Mouse (Mus musculus): ENCODE data around the gene Cnr2.

DNA sequence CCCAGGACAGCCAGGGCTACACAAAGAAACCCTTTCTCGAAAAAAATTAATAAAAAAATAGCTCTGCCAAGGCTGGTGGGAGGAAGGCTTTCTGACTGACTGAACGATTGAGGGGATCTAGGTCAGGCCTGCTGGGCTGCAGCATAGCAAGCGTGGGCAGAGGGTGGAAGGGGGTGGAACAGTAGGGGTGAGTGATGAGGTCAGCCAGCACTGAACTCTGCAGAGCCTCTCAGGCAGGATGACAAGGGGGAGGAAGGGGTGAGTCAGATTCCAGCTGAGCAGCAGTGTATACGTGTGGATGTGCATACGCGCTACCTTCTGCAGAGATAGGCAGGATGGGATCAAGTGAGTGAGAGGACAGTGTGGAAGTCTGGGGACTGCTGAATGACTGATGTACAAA, 54.7 kb downstream of the Cnr2 start:
- TF ChIP-seq CTCF (conservative IDR thresholded peaks at IDR 0.05; ENCODE audit: low read length) (no peak), NANOG (IDR thresholded peaks at IDR 0.05; ENCODE audit: borderline replicate concordance, low read length) (no peak)

Data from E14TG2a.4 (cell line).